Mouse (Mus musculus) neural tube, embryonic 11.5 days (tissue): ENCODE results near the gene Gm6763. TPM values are rescaled to one million over a fixed set of nuclear protein-coding genes. Genes with fewer than 3 reads are reported as not detected.
"Not testable (repeated sequence)": the region's sequence is repeated elsewhere in the genome, so short reads cannot be mapped to it uniquely, and the experiment has no call there.

Experiments used
- ATAC-seq: fragments of 200-750 bp; cut with Nextera tagmentation; 2 replicates; pipeline ENCODE4 v1.8.0; 2017; ENCODE audit warnings: moderate number of reproducible peaks, mild to moderate bottlenecking, moderate TSS enrichment, moderate library complexity; ENCODE audit not compliant: insufficient read depth, low FRiP score, low TSS enrichment
- DNase-seq: peaks from one replicate; pipeline ENCODE4 v3.0.0-alpha.2; 2015; ENCODE audit warnings: low spot score
- H3K27ac ChIP-seq: fragments of 300-500 bp; sonication (generic); 2 replicates; pipeline ENCODE4 v1.5.1; 2014; ENCODE audit warnings: low read depth, mild to moderate bottlenecking, low read length
- H3K27me3 ChIP-seq: fragments of 300-500 bp; sonication (generic); 2 replicates; pipeline ENCODE4 v1.6.1; 2014; ENCODE audit warnings: mild to moderate bottlenecking, low read length, mixed read lengths; ENCODE audit not compliant: control insufficient read depth, insufficient read depth
- H3K36me3 ChIP-seq: fragments of 300-500 bp; sonication (generic); 2 replicates; pipeline ENCODE4 v1.6.1; 2014; ENCODE audit warnings: mild to moderate bottlenecking, low read length, moderate library complexity, mixed read lengths; ENCODE audit not compliant: control insufficient read depth, insufficient read depth
- H3K4me1 ChIP-seq: fragments of 300-500 bp; sonication (generic); 2 replicates; pipeline ENCODE4 v1.6.1; 2014; ENCODE audit warnings: low read length, mixed read lengths; ENCODE audit not compliant: control insufficient read depth, insufficient read depth
- H3K4me2 ChIP-seq: fragments of 300-500 bp; sonication (generic); 2 replicates; pipeline ENCODE4 v1.6.1; 2014; ENCODE audit warnings: low read depth, mild to moderate bottlenecking, moderate library complexity
- H3K4me3 ChIP-seq: fragments of 300-500 bp; sonication (generic); 2 replicates; pipeline ENCODE4 v1.5.1; 2014; ENCODE audit warnings: low read depth, low read length
- H3K9ac ChIP-seq: fragments of 300-500 bp; sonication (generic); 2 replicates; pipeline ENCODE4 v1.6.1; 2014; ENCODE audit warnings: mild to moderate bottlenecking, low read length
- H3K9me3 ChIP-seq: fragments of 300-500 bp; sonication (generic); 2 replicates; pipeline ENCODE4 v1.6.1; 2016; ENCODE audit warnings: low read length; ENCODE audit not compliant: control insufficient read depth
- WGBS: fragments of 180-500 bp; shearing (Covaris S2); extraction: QIAGEN DNeasy Blood & Tissue Kit; methylation state at CpG from one replicate; pipeline ENCODE4 v1.1.7; 2014; 5-methylcytosine and 5-hydroxymethylcytosine counted together
- polyA plus RNA-seq: library from polyadenylated mRNA; unstranded; fragments of >200 nt; fragmentation: Nextera tagmentation; extraction: Ambion mirVana; gene quantifications from 2 replicates; pipeline ENCODE4 v1.2.1, GENCODE M21; 2014

The Gm6763 gene
- polyA plus RNA-seq: not detected in 2 replicates

DNA sequence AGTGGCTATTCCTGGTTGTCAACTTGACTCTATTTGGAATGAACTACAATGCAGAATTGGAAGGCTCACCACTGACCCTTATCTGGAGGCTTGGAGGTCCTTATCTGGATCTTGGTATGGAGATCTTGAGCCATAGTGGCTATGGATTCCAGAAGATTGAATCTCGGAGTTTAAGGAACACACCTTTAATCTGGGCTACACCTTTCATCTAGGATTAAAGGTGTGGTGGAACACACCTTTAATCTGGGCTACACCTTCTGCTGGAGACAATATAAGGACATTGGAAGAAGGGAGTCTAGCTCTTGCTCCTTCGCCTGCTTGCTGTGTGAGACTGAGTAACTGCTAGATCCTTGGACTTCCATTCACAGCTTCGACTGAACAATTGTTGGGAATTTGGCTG is at the start of gene Gm6763:
TSS of gene Gm6763 (plus strand) at position 301 of the 400 bp plus-strand sequence.
- not testable (repeated sequence) for H3K36me3 ChIP-seq, DNase-seq, H3K27me3 ChIP-seq, H3K27ac ChIP-seq, H3K4me2 ChIP-seq, H3K9me3 ChIP-seq, H3K4me3 ChIP-seq, ATAC-seq, H3K9ac ChIP-seq, H3K4me1 ChIP-seq
- no CpG with 5 or more reads among the region's 3 CpGs for WGBS

DNA sequence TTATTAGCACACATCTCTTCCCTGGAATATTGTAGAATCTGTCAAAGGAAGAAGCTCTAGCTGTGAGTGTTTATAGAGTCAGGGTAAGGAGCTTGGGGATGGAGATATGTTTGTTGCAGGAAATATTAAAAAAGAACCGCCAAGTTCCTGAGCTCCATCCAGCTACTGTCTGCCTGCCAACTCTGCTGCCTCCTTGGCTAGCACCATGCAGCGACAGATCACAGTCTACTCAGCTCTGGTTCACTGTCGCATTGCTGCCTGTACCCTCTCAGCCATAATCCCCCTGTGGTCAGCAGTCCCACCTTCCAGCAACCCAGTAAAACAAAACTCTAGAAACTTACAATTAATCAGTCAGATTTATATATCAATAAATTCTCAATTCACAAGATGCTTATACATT is 41.3 kb upstream of the Gm6763 start:
- H3K4me3 ChIP-seq: no peak overlapping the region
- 72% methylated on average over 3 of the region's 3 CpGs for WGBS
- ATAC-seq: no peak

DNA sequence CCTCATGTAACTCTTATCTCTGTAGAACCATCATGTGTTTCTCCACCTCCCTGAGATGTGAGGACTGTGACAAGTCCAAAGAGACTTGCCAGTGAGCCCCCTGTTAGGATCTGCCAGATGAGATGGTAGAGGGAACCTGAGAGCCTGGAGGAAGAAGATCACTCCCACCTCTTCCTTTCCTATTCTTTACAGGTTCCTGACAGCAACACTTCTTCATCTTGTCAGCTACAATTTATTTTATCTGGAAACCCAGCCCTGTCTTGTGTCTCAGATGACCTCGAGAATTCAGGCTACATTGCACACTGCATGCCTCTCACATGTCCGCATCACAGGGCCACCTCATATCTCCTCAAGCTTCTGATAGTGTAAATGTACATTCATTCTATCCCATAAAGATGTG is 33.0 kb upstream of the Gm6763 start:
- Histone ChIP-seq H3K9me3 (no peaks in the 10 kb centered on the region), H3K36me3 (no peaks in the 10 kb centered on the region), H3K4me3 (no peak overlapping the region), H3K4me1 (no peaks in the 10 kb centered on the region), H3K27ac (no peak overlapping the region), H3K9ac (no peak overlapping the region), H3K4me2 (no peak overlapping the region), H3K27me3 (no peaks in the 10 kb centered on the region)
- 73% methylated on average over 2 of the region's 2 CpGs for WGBS
- DNase-seq (no peak), ATAC-seq (no peak)

More for the DNA sequence above, 41.3 kb upstream of the Gm6763 start:
- Histone ChIP-seq H3K9me3 (no peaks in the 10 kb centered on the region), H3K4me1 (no peaks in the 10 kb centered on the region), H3K9ac (no peak overlapping the region), H3K27ac (no peak overlapping the region), H3K27me3 (no peaks in the 10 kb centered on the region), H3K4me2 (no peak overlapping the region), H3K36me3 (no peaks in the 10 kb centered on the region)
- no peak for DNase-seq

DNA sequence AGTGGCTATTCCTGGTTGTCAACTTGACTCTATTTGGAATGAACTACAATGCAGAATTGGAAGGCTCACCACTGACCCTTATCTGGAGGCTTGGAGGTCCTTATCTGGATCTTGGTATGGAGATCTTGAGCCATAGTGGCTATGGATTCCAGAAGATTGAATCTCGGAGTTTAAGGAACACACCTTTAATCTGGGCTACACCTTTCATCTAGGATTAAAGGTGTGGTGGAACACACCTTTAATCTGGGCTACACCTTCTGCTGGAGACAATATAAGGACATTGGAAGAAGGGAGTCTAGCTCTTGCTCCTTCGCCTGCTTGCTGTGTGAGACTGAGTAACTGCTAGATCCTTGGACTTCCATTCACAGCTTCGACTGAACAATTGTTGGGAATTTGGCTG is 8.6 kb upstream of the Gm6763 start, which contains the start of gene Gm21293:
TSS of gene Gm21293 (plus strand) at position 301 of the 400 bp plus-strand sequence.
- WGBS: no CpG with 5 or more reads among the region's 3 CpGs
- not testable (repeated sequence) for H3K4me3 ChIP-seq, H3K4me1 ChIP-seq, H3K27me3 ChIP-seq, H3K27ac ChIP-seq, DNase-seq, H3K9ac ChIP-seq, ATAC-seq, H3K36me3 ChIP-seq, H3K4me2 ChIP-seq, H3K9me3 ChIP-seq

DNA sequence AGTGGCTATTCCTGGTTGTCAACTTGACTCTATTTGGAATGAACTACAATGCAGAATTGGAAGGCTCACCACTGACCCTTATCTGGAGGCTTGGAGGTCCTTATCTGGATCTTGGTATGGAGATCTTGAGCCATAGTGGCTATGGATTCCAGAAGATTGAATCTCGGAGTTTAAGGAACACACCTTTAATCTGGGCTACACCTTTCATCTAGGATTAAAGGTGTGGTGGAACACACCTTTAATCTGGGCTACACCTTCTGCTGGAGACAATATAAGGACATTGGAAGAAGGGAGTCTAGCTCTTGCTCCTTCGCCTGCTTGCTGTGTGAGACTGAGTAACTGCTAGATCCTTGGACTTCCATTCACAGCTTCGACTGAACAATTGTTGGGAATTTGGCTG is 8.4 kb downstream of the Gm6763 start, which contains the start of gene Gm8764:
TSS of gene Gm8764 (plus strand) at position 301 of the 400 bp plus-strand sequence.
- WGBS: no CpG with 5 or more reads among the region's 3 CpGs

DNA sequence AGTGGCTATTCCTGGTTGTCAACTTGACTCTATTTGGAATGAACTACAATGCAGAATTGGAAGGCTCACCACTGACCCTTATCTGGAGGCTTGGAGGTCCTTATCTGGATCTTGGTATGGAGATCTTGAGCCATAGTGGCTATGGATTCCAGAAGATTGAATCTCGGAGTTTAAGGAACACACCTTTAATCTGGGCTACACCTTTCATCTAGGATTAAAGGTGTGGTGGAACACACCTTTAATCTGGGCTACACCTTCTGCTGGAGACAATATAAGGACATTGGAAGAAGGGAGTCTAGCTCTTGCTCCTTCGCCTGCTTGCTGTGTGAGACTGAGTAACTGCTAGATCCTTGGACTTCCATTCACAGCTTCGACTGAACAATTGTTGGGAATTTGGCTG is 16.9 kb downstream of the Gm6763 start, which contains the start of gene Gm21304:
TSS of gene Gm21304 (plus strand) at position 301 of the 400 bp plus-strand sequence.
- not testable (repeated sequence) for H3K36me3 ChIP-seq, H3K4me2 ChIP-seq, DNase-seq, H3K27me3 ChIP-seq, H3K9ac ChIP-seq, H3K4me3 ChIP-seq, ATAC-seq, H3K4me1 ChIP-seq, H3K9me3 ChIP-seq, H3K27ac ChIP-seq
- WGBS: no CpG with 5 or more reads among the region's 3 CpGs

More for the DNA sequence above, 8.4 kb downstream of the Gm6763 start, which contains the start of gene Gm8764:
- not testable (repeated sequence) for H3K27me3 ChIP-seq, ATAC-seq, DNase-seq, H3K9me3 ChIP-seq, H3K27ac ChIP-seq, H3K9ac ChIP-seq, H3K4me3 ChIP-seq, H3K4me1 ChIP-seq, H3K4me2 ChIP-seq, H3K36me3 ChIP-seq

DNA sequence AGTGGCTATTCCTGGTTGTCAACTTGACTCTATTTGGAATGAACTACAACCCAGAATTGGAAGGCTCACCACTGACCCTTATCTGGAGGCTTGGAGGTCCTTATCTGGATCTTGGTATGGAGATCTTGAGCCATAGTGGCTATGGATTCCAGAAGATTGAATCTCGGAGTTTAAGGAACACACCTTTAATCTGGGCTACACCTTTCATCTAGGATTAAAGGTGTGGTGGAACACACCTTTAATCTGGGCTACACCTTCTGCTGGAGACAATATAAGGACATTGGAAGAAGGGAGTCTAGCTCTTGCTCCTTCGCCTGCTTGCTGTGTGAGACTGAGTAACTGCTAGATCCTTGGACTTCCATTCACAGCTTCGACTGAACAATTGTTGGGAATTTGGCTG is 25.4 kb downstream of the Gm6763 start, which contains the start of gene Gm21312:
TSS of gene Gm21312 (plus strand) at position 301 of the 400 bp plus-strand sequence.
- H3K36me3 ChIP-seq, H3K4me3 ChIP-seq, DNase-seq, H3K9me3 ChIP-seq, H3K27me3 ChIP-seq, H3K4me1 ChIP-seq, H3K27ac ChIP-seq, H3K9ac ChIP-seq, ATAC-seq, H3K4me2 ChIP-seq: not testable (repeated sequence)
- WGBS: no CpG with 5 or more reads among the region's 3 CpGs

DNA sequence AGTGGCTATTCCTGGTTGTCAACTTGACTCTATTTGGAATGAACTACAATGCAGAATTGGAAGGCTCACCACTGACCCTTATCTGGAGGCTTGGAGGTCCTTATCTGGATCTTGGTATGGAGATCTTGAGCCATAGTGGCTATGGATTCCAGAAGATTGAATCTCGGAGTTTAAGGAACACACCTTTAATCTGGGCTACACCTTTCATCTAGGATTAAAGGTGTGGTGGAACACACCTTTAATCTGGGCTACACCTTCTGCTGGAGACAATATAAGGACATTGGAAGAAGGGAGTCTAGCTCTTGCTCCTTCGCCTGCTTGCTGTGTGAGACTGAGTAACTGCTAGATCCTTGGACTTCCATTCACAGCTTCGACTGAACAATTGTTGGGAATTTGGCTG is 33.9 kb downstream of the Gm6763 start, which contains the start of gene Gm20765:
TSS of gene Gm20765 (plus strand) at position 301 of the 400 bp plus-strand sequence.
- H3K4me2 ChIP-seq, H3K9ac ChIP-seq, H3K27me3 ChIP-seq, H3K27ac ChIP-seq, DNase-seq, H3K9me3 ChIP-seq, H3K36me3 ChIP-seq, ATAC-seq, H3K4me1 ChIP-seq, H3K4me3 ChIP-seq: not testable (repeated sequence)
- no CpG with 5 or more reads among the region's 3 CpGs for WGBS

DNA sequence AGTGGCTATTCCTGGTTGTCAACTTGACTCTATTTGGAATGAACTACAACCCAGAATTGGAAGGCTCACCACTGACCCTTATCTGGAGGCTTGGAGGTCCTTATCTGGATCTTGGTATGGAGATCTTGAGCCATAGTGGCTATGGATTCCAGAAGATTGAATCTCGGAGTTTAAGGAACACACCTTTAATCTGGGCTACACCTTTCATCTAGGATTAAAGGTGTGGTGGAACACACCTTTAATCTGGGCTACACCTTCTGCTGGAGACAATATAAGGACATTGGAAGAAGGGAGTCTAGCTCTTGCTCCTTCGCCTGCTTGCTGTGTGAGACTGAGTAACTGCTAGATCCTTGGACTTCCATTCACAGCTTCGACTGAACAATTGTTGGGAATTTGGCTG is 42.4 kb downstream of the Gm6763 start, which contains the start of gene Gm4340:
TSS of gene Gm4340 (plus strand) at position 301 of the 400 bp plus-strand sequence.
- H3K4me2 ChIP-seq, DNase-seq, H3K4me3 ChIP-seq, H3K4me1 ChIP-seq, H3K36me3 ChIP-seq, H3K9me3 ChIP-seq, H3K27me3 ChIP-seq, H3K27ac ChIP-seq, ATAC-seq, H3K9ac ChIP-seq: not testable (repeated sequence)
- WGBS: no CpG with 5 or more reads among the region's 3 CpGs
